Mouse (Mus musculus): ENCODE measurements at regions not wholly inside any gene's neighbourhood (a gene's known extent, or its start where the extent isn't known, plus 50 kb on each side); places are given as distances from the start of the nearest gene placed in this dataset.
"Not testable (repeated sequence)": the region's sequence is repeated elsewhere in the genome, so short reads cannot be mapped to it uniquely, and the experiment has no call there.

GRCm38 (mm10) chr16:84625110-84625722, 110.3 kb downstream of the A730009L09Rik start:
- in situ Hi-C loops (cut with MboI, MseI): loop anchor here (5.0 kb wide), 2 partner anchors 43 to 87 kb away; no protein-coding TSS in a partner anchor

- in situ Hi-C loops (cut with MboI, MseI): loop anchor here (5.0 kb wide), 2 partner anchors 45 to 85 kb away; no protein-coding TSS in a partner anchor
Observed at GRCm38 (mm10) chr16:84627052-84627451, 108.5 kb downstream of the Mrpl39 start.

GRCm38 (mm10) chr16:84629868-84630267, 105.7 kb downstream of the Mrpl39 start:
- in situ Hi-C loops (cut with MboI, MseI): loop anchor here (5.0 to 10.0 kb wide), 3 partner anchors 48 to 1985 kb away; no protein-coding TSS in a partner anchor

- in situ Hi-C loops (cut with MboI, MseI): not testable (repeated sequence)
Observed at GRCm38 (mm10) chr16:84644446-84644845, 91.1 kb downstream of the Mrpl39 start.

- in situ Hi-C loops (cut with MboI, MseI): no loop called here
Observed at GRCm38 (mm10) chr16:84646172-84646684, 89.3 kb downstream of the Mrpl39 start.

GRCm38 (mm10) chr16:84650646-84651045, 84.9 kb downstream of the Mrpl39 start:
- in situ Hi-C loops (cut with MboI, MseI): loop anchor here (5.0 kb wide), 1 partner anchor 52 kb away; no protein-coding TSS in a partner anchor

- in situ Hi-C loops (cut with MboI, MseI): loop anchor here (5.0 kb wide), 1 partner anchor 48 kb away; no protein-coding TSS in a partner anchor
Observed at GRCm38 (mm10) chr16:84653873-84654272, 81.7 kb downstream of the Mrpl39 start.

- in situ Hi-C loops (cut with MboI, MseI): no loop called here
Observed at GRCm38 (mm10) chr16:84661879-84662278, 73.7 kb downstream of the Mrpl39 start.

- in situ Hi-C loops (cut with MboI, MseI): no loop called here
Observed at GRCm38 (mm10) chr16:84663581-84663980, 72.0 kb downstream of the Mrpl39 start.
